Mouse (Mus musculus): ENCODE data around the gene Atg14.

Gene Atg14

GRCm38 (mm10) chr14:47513606-47514005 lies 56.8 kb downstream of the Atg14 start:
- Histone ChIP-seq H3K4me3 (replicated peaks; ENCODE audit: low read length) (no peak overlapping the region), H3K36me3 (ENCODE audit: insufficient read depth, low read length) (peaks cover 1% of the 10 kb centered on the region; the same call in 1 of the 2 replicates), H3K27me3 (ENCODE audit: insufficient read depth, low read length) (no peaks in the 10 kb centered on the region), H3K9me3 (ENCODE audit: low read length) (no peaks in the 10 kb centered on the region), H3K4me1 (replicated peaks; ENCODE audit: low read depth, low read length) (peaks cover 38% of the 10 kb centered on the region)
- no peak for TF ChIP-seq NANOG (IDR thresholded peaks at IDR 0.05; ENCODE audit: borderline replicate concordance, low read length)
- no peak for TF ChIP-seq CTCF (conservative IDR thresholded peaks at IDR 0.05; ENCODE audit: low read length)
- no peak for TF ChIP-seq POU5F1 (IDR thresholded peaks at IDR 0.05; ENCODE audit: borderline replicate concordance, low read length)

- TF ChIP-seq CTCF (conservative IDR thresholded peaks at IDR 0.05; ENCODE audit: low read length), result no peak
- no peak for TF ChIP-seq NANOG (IDR thresholded peaks at IDR 0.05; ENCODE audit: borderline replicate concordance, low read length)
- TF ChIP-seq POU5F1 (IDR thresholded peaks at IDR 0.05; ENCODE audit: borderline replicate concordance, low read length), result no peak
- Histone ChIP-seq H3K36me3 (ENCODE audit: insufficient read depth, low read length) (peaks cover 11% of the 10 kb centered on the region), H3K9me3 (ENCODE audit: low read length) (no peaks in the 10 kb centered on the region), H3K27me3 (ENCODE audit: insufficient read depth, low read length) (no peaks in the 10 kb centered on the region), H3K4me3 (replicated peaks; ENCODE audit: low read length) (no peak overlapping the region), H3K4me1 (replicated peaks; ENCODE audit: low read depth, low read length) (peaks cover 31% of the 10 kb centered on the region)
These were observed 60.2 kb downstream of the Atg14 start for GRCm38 (mm10) chr14:47510244-47510643.

GRCm38 (mm10) chr14:47508035-47508434 lies 62.4 kb downstream of the Atg14 start:
- Histone ChIP-seq H3K27me3 (ENCODE audit: insufficient read depth, low read length) (no peaks in the 10 kb centered on the region), H3K36me3 (ENCODE audit: insufficient read depth, low read length) (peaks cover 22% of the 10 kb centered on the region), H3K9me3 (ENCODE audit: low read length) (no peaks in the 10 kb centered on the region), H3K4me1 (replicated peaks; ENCODE audit: low read depth, low read length) (peaks cover 11% of the 10 kb centered on the region), H3K4me3 (replicated peaks; ENCODE audit: low read length) (no peak overlapping the region)
- TF ChIP-seq CTCF (conservative IDR thresholded peaks at IDR 0.05; ENCODE audit: low read length) (no peak), NANOG (IDR thresholded peaks at IDR 0.05; ENCODE audit: borderline replicate concordance, low read length) (no peak), POU5F1 (IDR thresholded peaks at IDR 0.05; ENCODE audit: borderline replicate concordance, low read length) (no peak)

GRCm38 (mm10) chr14:47506676-47507075 lies 63.8 kb downstream of the Atg14 start:
- H3K36me3 ChIP-seq (ENCODE audit: insufficient read depth, low read length), result peaks cover 25% of the 10 kb centered on the region
- peaks cover 16% of the 10 kb centered on the region for H3K4me1 ChIP-seq (replicated peaks; ENCODE audit: low read depth, low read length)
- no peak overlapping the region for H3K4me3 ChIP-seq (replicated peaks; ENCODE audit: low read length)
- TF ChIP-seq CTCF (conservative IDR thresholded peaks at IDR 0.05; ENCODE audit: low read length) (no peak), NANOG (IDR thresholded peaks at IDR 0.05; ENCODE audit: borderline replicate concordance, low read length) (no peak), POU5F1 (IDR thresholded peaks at IDR 0.05; ENCODE audit: borderline replicate concordance, low read length) (no peak)
- no peaks in the 10 kb centered on the region for H3K9me3 ChIP-seq (ENCODE audit: low read length)
- H3K27me3 ChIP-seq (ENCODE audit: insufficient read depth, low read length), result no peaks in the 10 kb centered on the region

- no peak overlapping the region for H3K4me3 ChIP-seq (replicated peaks; ENCODE audit: low read length)
- peaks cover 27% of the 10 kb centered on the region for H3K4me1 ChIP-seq (replicated peaks; ENCODE audit: low read depth, low read length)
- no peaks in the 10 kb centered on the region for H3K27me3 ChIP-seq (ENCODE audit: insufficient read depth, low read length)
- H3K9me3 ChIP-seq (ENCODE audit: low read length), result no peaks in the 10 kb centered on the region
- peaks cover 27% of the 10 kb centered on the region for H3K36me3 ChIP-seq (ENCODE audit: insufficient read depth, low read length)
- TF ChIP-seq NANOG (IDR thresholded peaks at IDR 0.05; ENCODE audit: borderline replicate concordance, low read length) (no peak), POU5F1 (IDR thresholded peaks at IDR 0.05; ENCODE audit: borderline replicate concordance, low read length) (no peak), CTCF (conservative IDR thresholded peaks at IDR 0.05; ENCODE audit: low read length) (no peak)
These were observed 66.4 kb downstream of the Atg14 start for GRCm38 (mm10) chr14:47504036-47504435.

GRCm38 (mm10) chr14:47498632-47499031 lies 71.8 kb downstream of the Atg14 start:
- peaks cover 48% of the 10 kb centered on the region for H3K4me1 ChIP-seq (replicated peaks; ENCODE audit: low read depth, low read length)
- no peak for TF ChIP-seq POU5F1 (IDR thresholded peaks at IDR 0.05; ENCODE audit: borderline replicate concordance, low read length)
- TF ChIP-seq NANOG (IDR thresholded peaks at IDR 0.05; ENCODE audit: borderline replicate concordance, low read length), result no peak
- TF ChIP-seq CTCF (conservative IDR thresholded peaks at IDR 0.05; ENCODE audit: low read length), result no peak
- H3K9me3 ChIP-seq (ENCODE audit: low read length), result no peaks in the 10 kb centered on the region
- no peak overlapping the region for H3K4me3 ChIP-seq (replicated peaks; ENCODE audit: low read length)
- no peaks in the 10 kb centered on the region for H3K27me3 ChIP-seq (ENCODE audit: insufficient read depth, low read length)
- 0 out of 2 replicates have a peak, but pooled peaks cover 5% of the 10 kb centered on the region for H3K36me3 ChIP-seq (ENCODE audit: insufficient read depth, low read length)

GRCm38 (mm10) chr14:47497166-47497565 lies 73.3 kb downstream of the Atg14 start:
- Histone ChIP-seq H3K4me1 (replicated peaks; ENCODE audit: low read depth, low read length) (peaks cover 47% of the 10 kb centered on the region), H3K27me3 (ENCODE audit: insufficient read depth, low read length) (no peaks in the 10 kb centered on the region), H3K9me3 (ENCODE audit: low read length) (no peaks in the 10 kb centered on the region), H3K4me3 (replicated peaks; ENCODE audit: low read length) (no peak overlapping the region), H3K36me3 (ENCODE audit: insufficient read depth, low read length) (peaks cover 10% of the 10 kb centered on the region; the same call in 1 of the 2 replicates)
- TF ChIP-seq CTCF (conservative IDR thresholded peaks at IDR 0.05; ENCODE audit: low read length) (no peak), NANOG (IDR thresholded peaks at IDR 0.05; ENCODE audit: borderline replicate concordance, low read length) (no peak), POU5F1 (IDR thresholded peaks at IDR 0.05; ENCODE audit: borderline replicate concordance, low read length) (no peak)

- Histone ChIP-seq H3K36me3 (ENCODE audit: insufficient read depth, low read length) (peaks cover 5% of the 10 kb centered on the region; the same call in 1 of the 2 replicates), H3K4me1 (replicated peaks; ENCODE audit: low read depth, low read length) (peaks cover 36% of the 10 kb centered on the region), H3K4me3 (replicated peaks; ENCODE audit: low read length) (no peak overlapping the region), H3K27me3 (ENCODE audit: insufficient read depth, low read length) (no peaks in the 10 kb centered on the region), H3K9me3 (ENCODE audit: low read length) (no peaks in the 10 kb centered on the region)
- no peak for TF ChIP-seq POU5F1 (IDR thresholded peaks at IDR 0.05; ENCODE audit: borderline replicate concordance, low read length)
- no peak for TF ChIP-seq CTCF (conservative IDR thresholded peaks at IDR 0.05; ENCODE audit: low read length)
- TF ChIP-seq NANOG (IDR thresholded peaks at IDR 0.05; ENCODE audit: borderline replicate concordance, low read length), result no peak
These were observed 74.5 kb downstream of the Atg14 start for GRCm38 (mm10) chr14:47495951-47496350.

Measured in E14TG2a.4 (cell line).